Comparison of ENCODE assay signal across 22 mouse cellular contexts in genomic region chr10:86025906-86026305, GRCm38 (mm10). TPM values are rescaled to one million over a fixed set of nuclear protein-coding genes. Genes with fewer than 3 reads are reported as not detected.
DNase-seq lines count a peak whose midpoint lies in the region; ATAC-seq and TF ChIP-seq lines count a peak whose summit lies in the region.
"Had no signal": no experiment of that assay in that cellular context is flagged by ENCODE, and none has a peak within 500 bp of the region (broad histone marks: within the 10 kb centered on the region; RNA-seq: fewer than 3 reads in every experiment).

No protein-coding gene starts in this region.

- H3K9me3 ChIP-seq in midbrain, embryonic 11.5 days (ENCODE audit: control insufficient read depth, low read length): no peaks in the 10 kb centered on the region
- H3K9me3 ChIP-seq in midbrain, embryonic 14.5 days (ENCODE audit: control insufficient read depth, low read length): no peaks in the 10 kb centered on the region
- H3K9me3 ChIP-seq in liver, embryonic 14.5 days (ENCODE audit: control insufficient read depth, low read length): no peaks in the 10 kb centered on the region
- H3K9me3 ChIP-seq in limb, embryonic 10.5 days (replicated peaks): no peaks in the 10 kb centered on the region
- H3K9me3 ChIP-seq: embryonic facial prominence, embryonic 12.5 days; forebrain, embryonic 10.5 days; heart, embryonic 10.5 days; hindbrain, embryonic 10.5 days; hindbrain, embryonic 15.5 days had no signal

- no peak for TF ChIP-seq CTCF in liver, embryonic 14.5 days (IDR thresholded peaks at IDR 0.05; ENCODE audit: low read depth)

- no peak overlapping the region for H3K9ac ChIP-seq in midbrain, embryonic 11.5 days (ENCODE audit: low read length)
- no peak overlapping the region for H3K9ac ChIP-seq in midbrain, embryonic 14.5 days (replicated peaks; ENCODE audit: low read length)
- peak overlapping the region; percentile 27 for H3K9ac ChIP-seq in liver, embryonic 14.5 days (replicated peaks)
- H3K9ac ChIP-seq: embryonic facial prominence, embryonic 12.5 days; hindbrain, embryonic 15.5 days had no signal

- H3K36me3 ChIP-seq in midbrain, embryonic 11.5 days (ENCODE audit: control insufficient read depth, insufficient read depth, low read length): no peaks in the 10 kb centered on the region
- H3K36me3 ChIP-seq in midbrain, embryonic 14.5 days (ENCODE audit: control insufficient read depth, insufficient read depth, low read length): no peaks in the 10 kb centered on the region
- peaks cover 43% of the 10 kb centered on the region for H3K36me3 ChIP-seq in liver, embryonic 14.5 days (replicated peaks; ENCODE audit: control insufficient read depth, insufficient read depth, low read depth)
- H3K36me3 ChIP-seq in limb, embryonic 10.5 days: peaks cover 18% of the 10 kb centered on the region
- H3K36me3 ChIP-seq: hindbrain, embryonic 15.5 days had no signal

- 88% methylated on average over 2 of the region's 2 CpGs for WGBS in midbrain, embryonic 11.5 days
- WGBS in midbrain, embryonic 14.5 days: 86% methylated on average over 2 of the region's 2 CpGs
- 21% methylated on average over 2 of the region's 2 CpGs for WGBS in liver, embryonic 14.5 days (ENCODE audit: insufficient replicate concordance)
- WGBS in limb, embryonic 10.5 days: 86% methylated on average over 2 of the region's 2 CpGs

- no peak overlapping the region for H3K4me2 ChIP-seq in midbrain, embryonic 11.5 days
- no peak overlapping the region for H3K4me2 ChIP-seq in midbrain, embryonic 14.5 days (ENCODE audit: low read length)
- peak overlapping the region; percentile 90 for H3K4me2 ChIP-seq in liver, embryonic 14.5 days (ENCODE audit: low read depth)
- H3K4me2 ChIP-seq: embryonic facial prominence, embryonic 12.5 days; hindbrain, embryonic 15.5 days had no signal

- no peak overlapping the region for H3K27ac ChIP-seq in midbrain, embryonic 11.5 days (ENCODE audit: low read depth, low read length)
- no peak overlapping the region for H3K27ac ChIP-seq in midbrain, embryonic 14.5 days (replicated peaks; ENCODE audit: low read depth, low read length)
- peak overlapping the region; percentile 98 for H3K27ac ChIP-seq in liver, embryonic 14.5 days
- H3K27ac ChIP-seq in limb, embryonic 10.5 days: no peak overlapping the region
- H3K27ac ChIP-seq: embryonic facial prominence, embryonic 12.5 days; forebrain, embryonic 10.5 days; gastrocnemius, adult 2 months; heart, embryonic 10.5 days; hindbrain, embryonic 10.5 days; hindbrain, embryonic 15.5 days had no signal

- no peaks in the 10 kb centered on the region for H3K27me3 ChIP-seq in midbrain, embryonic 11.5 days (ENCODE audit: control insufficient read depth, insufficient read depth, low read length)
- H3K27me3 ChIP-seq in midbrain, embryonic 14.5 days (ENCODE audit: control insufficient read depth, insufficient read depth, low read length): no peaks in the 10 kb centered on the region
- H3K27me3 ChIP-seq in liver, embryonic 14.5 days (ENCODE audit: control insufficient read depth, insufficient read depth, low read length): no peaks in the 10 kb centered on the region
- no peaks in the 10 kb centered on the region for H3K27me3 ChIP-seq in limb, embryonic 10.5 days (ENCODE audit: low read depth, poor library complexity, severe bottlenecking)
- H3K27me3 ChIP-seq: CH12.LX; embryonic facial prominence, embryonic 12.5 days; hindbrain, embryonic 15.5 days had no signal

- no peak for TF ChIP-seq EP300 in liver, embryonic 14.5 days (IDR thresholded peaks at IDR 0.05; ENCODE audit: low read depth)

- H3K4me1 ChIP-seq in midbrain, embryonic 11.5 days (ENCODE audit: control insufficient read depth, insufficient read depth, low read length): peaks cover 2% of the 10 kb centered on the region; the same call in 1 of the 2 replicates
- H3K4me1 ChIP-seq in midbrain, embryonic 14.5 days (ENCODE audit: control insufficient read depth, insufficient read depth, low read length): peaks cover 6% of the 10 kb centered on the region
- H3K4me1 ChIP-seq in liver, embryonic 14.5 days (replicated peaks; ENCODE audit: control insufficient read depth in 2 of 2, insufficient read depth in 2 of 2, low read length in 1 of 2): peaks cover 21 to 33% of the 10 kb centered on the region in 2 experiments
- peaks cover 13% of the 10 kb centered on the region for H3K4me1 ChIP-seq in limb, embryonic 10.5 days

- DNase-seq in midbrain, embryonic 11.5 days (ENCODE audit: low spot score, missing footprints): peak; percentile 81
- no peak for DNase-seq in midbrain, embryonic 14.5 days
- peak; percentile 33 for DNase-seq in liver
- peak; percentile 37 to 57 (median 55) for DNase-seq in liver, embryonic 14.5 days (ENCODE audit: low read depth in 3 of 3, low spot score in 3 of 3)
- DNase-seq in limb, embryonic 10.5 days (ENCODE audit: low spot score): no peak
- DNase-seq in spleen, postnatal 10 days (ENCODE audit: low spot score in 2 of 2): no peak
- DNase-seq: adrenal gland, adult 8-10 months; cerebellum, adult 11-12 months; cerebellum, adult 9-10 months; cerebellum, postnatal 25 days; gastrocnemius, adult 2 months; gastrocnemius, postnatal 25 days had no signal

- ATAC-seq in midbrain, embryonic 11.5 days (ENCODE audit: low FRiP score): no peak
- no peak for ATAC-seq in midbrain, embryonic 14.5 days (ENCODE audit: low FRiP score, low TSS enrichment)
- ATAC-seq in liver, embryonic 14.5 days (ENCODE audit: insufficient read depth): peak; percentile 25; the same call in 1 of the 2 replicates
- peak; percentile 48 for ATAC-seq in megakaryocyte-erythroid progenitor cell, adult 5-6 weeks (replicated peaks; ENCODE audit: low FRiP score, low TSS enrichment, poor library complexity, severe bottlenecking)
- ATAC-seq in megakaryocyte progenitor cell, adult 5-6 weeks (replicated peaks; ENCODE audit: poor library complexity): no peak; the same call in 1 of the 2 replicates
- ATAC-seq: forebrain, embryonic 14.5 days had no signal

- no peak overlapping the region for H3K4me3 ChIP-seq in midbrain, embryonic 11.5 days (ENCODE audit: low read depth, low read length)
- no peak overlapping the region for H3K4me3 ChIP-seq in midbrain, embryonic 14.5 days (replicated peaks; ENCODE audit: low read depth, low read length)
- peak overlapping the region; percentile 2 to 38; a peak in 3 of 4 replicates for H3K4me3 ChIP-seq in liver, embryonic 14.5 days (ENCODE audit: insufficient read depth in 1 of 2, low read depth in 2 of 2, low read length in 2 of 2)
- no peak overlapping the region for H3K4me3 ChIP-seq in limb, embryonic 10.5 days
- H3K4me3 ChIP-seq: embryonic facial prominence, embryonic 12.5 days; forebrain, embryonic 10.5 days; gastrocnemius, adult 2 months; heart, embryonic 10.5 days; hindbrain, embryonic 10.5 days; hindbrain, embryonic 15.5 days had no signal

RNA-seq across cellular contexts. Expression of gene Fbxo7, which starts 4.1 kb away (rescaled TPM):
- 16.6 and 17.2 TPM in 2 replicates for polyA plus RNA-seq in midbrain, embryonic 11.5 days (2014; fragmentation: Nextera tagmentation; extraction: Ambion mirVana)
- 18.9 and 19.6 TPM in 2 replicates for polyA plus RNA-seq in midbrain, embryonic 14.5 days (2014; fragmentation: Nextera tagmentation; extraction: Ambion mirVana)
- 38.1 and 42.1 TPM in 2 replicates for polyA plus RNA-seq in liver, embryonic 14.5 days (2012; rRNA removed)
- 67.2 and 74.0 TPM in 2 replicates for polyA plus RNA-seq in liver, embryonic 14.5 days (2014; fragmentation: Nextera tagmentation; extraction: Ambion mirVana)
- total RNA-seq in megakaryocyte-erythroid progenitor cell, adult 5-6 weeks (2014; fragmentation: Nextera tagmentation): 68.0 and 85.1 TPM in 2 replicates
- 30.3 and 37.0 TPM in 2 replicates for total RNA-seq in megakaryocyte-erythroid progenitor cell, adult 5-6 weeks (2017)
- polyA plus RNA-seq in limb, embryonic 10.5 days (2016; fragmentation: Nextera tagmentation; extraction: Ambion mirVana): 15.6 and 20.1 TPM in 2 replicates
- 30.2 and 36.0 TPM in 2 replicates for total RNA-seq in megakaryocyte progenitor cell, adult 5-6 weeks (2015)
- total RNA-seq in megakaryocyte progenitor cell, adult 5-6 weeks (2017): 14.5 and 31.5 TPM in 2 replicates

RNA-seq across cellular contexts. Expression of gene Bpifc, which starts 14.2 kb away (rescaled TPM):
- polyA plus RNA-seq in midbrain, embryonic 11.5 days (2014; fragmentation: Nextera tagmentation; extraction: Ambion mirVana): 0.12 TPM in 1 of 2 replicates, not detected in the other
- not detected in 2 replicates for polyA plus RNA-seq in midbrain, embryonic 14.5 days (2014; fragmentation: Nextera tagmentation; extraction: Ambion mirVana)
- 0.01 and 0.02 TPM in 2 replicates for polyA plus RNA-seq in liver, embryonic 14.5 days (2012; rRNA removed)
- polyA plus RNA-seq in liver, embryonic 14.5 days (2014; fragmentation: Nextera tagmentation; extraction: Ambion mirVana): not detected in 2 replicates
- 1.0 TPM in 1 of 2 replicates, not detected in the other for total RNA-seq in megakaryocyte-erythroid progenitor cell, adult 5-6 weeks (2014; fragmentation: Nextera tagmentation)
- 0.11 TPM in 1 of 2 replicates, not detected in the other for total RNA-seq in megakaryocyte-erythroid progenitor cell, adult 5-6 weeks (2017)
- not detected in 2 replicates for polyA plus RNA-seq in limb, embryonic 10.5 days (2016; fragmentation: Nextera tagmentation; extraction: Ambion mirVana)
- 3.5 and 4.0 TPM in 2 replicates for total RNA-seq in megakaryocyte progenitor cell, adult 5-6 weeks (2015)
- 1.2 and 2.1 TPM in 2 replicates for total RNA-seq in megakaryocyte progenitor cell, adult 5-6 weeks (2017)
- total RNA-seq: CH12.LX; gastrocnemius, adult 2 months; gastrocnemius, postnatal 25 days; heart, postnatal 25 days had no signal
- polyA plus RNA-seq: embryonic facial prominence, embryonic 12.5 days; forebrain, embryonic 10.5 days; forebrain, embryonic 14.5 days; hindbrain, embryonic 15.5 days had no signal

Comparison
In these comparisons a context has a peak if more than half of its experiments do, and no peak if none do; other contexts are left out.
1. DNase-seq: peak in midbrain, embryonic 11.5 days (single experiment), liver (single experiment) and liver, embryonic 14.5 days (3 of 3); none in midbrain, embryonic 14.5 days (single experiment), limb, embryonic 10.5 days (single experiment) and spleen, postnatal 10 days (0 of 2).
2. ATAC-seq: peak in liver, embryonic 14.5 days (single experiment) and megakaryocyte-erythroid progenitor cell, adult 5-6 weeks (single experiment); none in midbrain, embryonic 11.5 days (single experiment), midbrain, embryonic 14.5 days (single experiment) and megakaryocyte progenitor cell, adult 5-6 weeks (single experiment).
3. H3K4me3 ChIP-seq: peak in liver, embryonic 14.5 days (2 of 2); none in midbrain, embryonic 11.5 days (single experiment), midbrain, embryonic 14.5 days (single experiment) and limb, embryonic 10.5 days (single experiment).